Mouse (Mus musculus): ENCODE measurements around the gene Krtap17-1. TPM values are rescaled to one million over a fixed set of nuclear protein-coding genes. Genes with fewer than 3 reads are reported as not detected.

Krtap17-1 gene
- polyA plus RNA-seq (2015; fragmentation: Nextera tagmentation; extraction: Ambion mirVana), result not detected in 2 replicates

DNA sequence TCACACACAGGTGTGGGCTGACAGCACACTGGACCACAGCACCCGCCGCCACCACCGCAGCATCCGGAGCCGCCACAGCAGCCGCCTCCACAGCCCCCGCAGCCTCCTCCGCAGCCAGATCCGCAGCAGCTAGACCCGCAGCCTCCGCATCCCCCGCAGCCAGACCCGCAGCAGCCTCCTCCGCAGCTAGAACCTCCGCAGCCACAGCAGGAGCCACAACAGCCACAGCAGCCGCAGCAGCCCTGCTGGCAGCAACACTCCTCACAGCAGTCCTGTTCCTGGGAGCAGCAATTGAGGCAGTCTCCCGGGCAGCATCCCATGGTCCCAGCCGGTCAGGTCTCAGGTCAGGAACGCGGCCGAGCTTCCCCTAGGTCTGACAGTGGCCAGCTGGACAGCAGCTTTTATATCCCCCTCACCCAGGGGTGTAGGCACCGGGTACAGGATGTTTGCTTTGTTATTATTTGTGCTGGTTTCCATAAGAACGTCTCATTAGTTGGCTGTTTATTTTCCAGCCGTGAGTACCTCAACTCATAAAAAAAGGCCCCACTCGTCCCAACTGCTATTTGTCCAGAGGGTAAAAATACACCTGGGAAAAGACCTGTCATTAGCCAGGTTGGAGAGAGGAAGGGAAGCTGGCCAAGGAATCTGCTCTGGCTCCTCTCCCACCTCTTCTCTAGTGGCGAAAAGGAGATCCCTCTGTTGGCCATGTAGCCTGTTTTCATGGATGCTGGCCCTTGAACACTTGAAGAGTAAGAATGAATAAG lies at the start of gene Krtap17-1:
Gene Krtap17-1, minus strand, starts transcription at position 375 of the 764 bp plus-strand sequence.
- Histone ChIP-seq H3K9ac (replicated peaks; ENCODE audit: low read depth, low read length) (no peak within 1 kb of the TSS), H3K9me3 (ENCODE audit: control insufficient read depth, low read length) (no peaks in the 10 kb centered on the region), H3K27me3 (replicated peaks; ENCODE audit: control insufficient read depth, insufficient read depth, low read length) (0 out of 2 replicates have a peak, but pooled peaks cover 2% of the 10 kb centered on the region), H3K4me3 (replicated peaks; ENCODE audit: low read length) (no peak within 1 kb of the TSS), H3K4me2 (ENCODE audit: low read length) (peak within 1 kb of the TSS; percentile 17; the same call in 1 of the 2 replicates), H3K36me3 (ENCODE audit: control insufficient read depth, insufficient read depth) (no peaks in the 10 kb centered on the region), H3K27ac (ENCODE audit: low read length) (no peak within 1 kb of the TSS), H3K4me1 (replicated peaks; ENCODE audit: control insufficient read depth, insufficient read depth, low read length) (no peaks in the 10 kb centered on the region)
- 23% methylated on average over 22 of the region's 26 CpGs for WGBS
- no peak for ATAC-seq

DNA sequence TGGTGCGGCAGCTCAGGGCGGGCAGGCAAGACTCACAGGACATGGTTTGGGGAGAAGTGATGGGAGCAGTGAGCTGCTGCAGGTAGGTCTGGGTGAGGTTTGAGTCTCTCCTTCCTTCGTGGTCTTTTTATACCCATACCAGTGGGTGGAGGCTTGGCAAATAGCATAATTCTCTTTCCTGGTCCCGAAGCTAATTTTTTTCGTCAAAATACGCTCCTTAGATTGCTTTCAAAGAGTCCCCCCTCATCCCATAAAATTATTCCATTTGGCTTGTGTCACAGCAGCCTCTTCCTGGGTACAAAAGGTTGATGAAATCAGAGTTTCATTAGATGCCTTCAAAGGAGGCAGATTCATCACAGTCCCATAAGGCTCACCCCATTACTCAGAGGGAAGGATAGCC lies 47.7 kb upstream of the Krtap17-1 start, which contains the start of gene Krt34:
Gene Krt34, minus strand, starts transcription at position 101 of the 400 bp plus-strand sequence.
- Histone ChIP-seq H3K4me3 (replicated peaks; ENCODE audit: low read length) (no peak within 1 kb of the TSS), H3K36me3 (ENCODE audit: control insufficient read depth, insufficient read depth) (no peaks in the 10 kb centered on the region), H3K27me3 (replicated peaks; ENCODE audit: control insufficient read depth, insufficient read depth, low read length) (no peaks in the 10 kb centered on the region), H3K9me3 (ENCODE audit: control insufficient read depth, low read length) (no peaks in the 10 kb centered on the region), H3K4me2 (ENCODE audit: low read length) (no peak within 1 kb of the TSS), H3K27ac (ENCODE audit: low read length) (no peak within 1 kb of the TSS), H3K9ac (replicated peaks; ENCODE audit: low read depth, low read length) (no peak within 1 kb of the TSS), H3K4me1 (replicated peaks; ENCODE audit: control insufficient read depth, insufficient read depth, low read length) (no peaks in the 10 kb centered on the region)
- 89% methylated on average over 6 of the region's 6 CpGs for WGBS
- ATAC-seq, result no peak

DNA sequence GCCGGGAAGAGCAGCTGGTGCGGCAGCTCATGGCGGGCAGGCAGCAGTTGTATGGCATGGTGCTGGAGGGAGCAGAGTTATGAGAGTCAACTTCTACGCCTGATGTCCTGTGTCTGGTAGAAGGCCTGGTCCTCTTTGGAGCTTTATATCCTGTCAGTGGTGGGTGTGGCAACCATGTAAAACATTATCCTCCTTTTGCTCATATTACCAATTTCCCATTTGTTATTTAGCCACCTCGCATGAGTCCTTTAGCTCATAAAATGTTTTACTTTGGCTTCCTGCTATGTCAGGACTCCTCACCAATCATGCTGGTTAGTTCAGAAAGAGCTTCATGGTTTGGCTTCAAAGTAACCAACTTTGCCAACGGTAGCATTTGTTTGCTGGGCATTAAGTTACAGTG lies 36.0 kb upstream of the Krtap17-1 start, which contains the start of gene Krt33b:
Gene Krt33b, minus strand, starts transcription at position 101 of the 400 bp plus-strand sequence.
- ATAC-seq, result no peak
- H3K4me2 ChIP-seq (ENCODE audit: low read length), result no peak within 1 kb of the TSS
- no peaks in the 10 kb centered on the region for H3K9me3 ChIP-seq (ENCODE audit: control insufficient read depth, low read length)
- H3K4me3 ChIP-seq (replicated peaks; ENCODE audit: low read length), result no peak within 1 kb of the TSS
- H3K27me3 ChIP-seq (replicated peaks; ENCODE audit: control insufficient read depth, insufficient read depth, low read length), result no peaks in the 10 kb centered on the region
- no peak within 1 kb of the TSS for H3K27ac ChIP-seq (ENCODE audit: low read length)
- 88% methylated on average over 6 of the region's 6 CpGs for WGBS
- H3K9ac ChIP-seq (replicated peaks; ENCODE audit: low read depth, low read length), result no peak within 1 kb of the TSS
- no peaks in the 10 kb centered on the region for H3K36me3 ChIP-seq (ENCODE audit: control insufficient read depth, insufficient read depth)
- H3K4me1 ChIP-seq (replicated peaks; ENCODE audit: control insufficient read depth, insufficient read depth, low read length), result no peaks in the 10 kb centered on the region

DNA sequence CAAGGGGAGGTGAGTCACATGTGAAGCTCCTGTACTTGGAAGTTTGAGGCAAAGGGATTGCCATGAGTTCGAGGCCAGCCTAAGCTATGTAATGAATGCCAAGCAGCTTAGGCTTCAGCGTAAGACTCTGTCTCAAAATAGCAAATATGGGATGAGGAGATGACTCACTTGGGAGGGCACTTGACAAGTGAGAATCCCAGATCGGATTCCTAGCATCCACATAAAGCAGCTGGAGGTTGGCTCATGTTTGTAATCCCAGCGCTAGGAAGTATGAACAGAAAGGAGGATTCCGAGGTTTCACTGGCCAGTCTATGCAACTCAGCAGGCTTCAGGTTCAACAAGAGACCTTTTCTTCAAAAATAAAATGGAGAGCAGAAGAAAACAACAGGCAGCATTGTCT lies 27.6 kb upstream of the Krtap17-1 start:
- Histone ChIP-seq H3K9ac (replicated peaks; ENCODE audit: low read depth, low read length) (no peak overlapping the region), H3K9me3 (ENCODE audit: control insufficient read depth, low read length) (no peaks in the 10 kb centered on the region), H3K4me1 (replicated peaks; ENCODE audit: control insufficient read depth, insufficient read depth, low read length) (no peaks in the 10 kb centered on the region), H3K36me3 (ENCODE audit: control insufficient read depth, insufficient read depth) (no peaks in the 10 kb centered on the region), H3K27me3 (replicated peaks; ENCODE audit: control insufficient read depth, insufficient read depth, low read length) (no peaks in the 10 kb centered on the region), H3K4me3 (replicated peaks; ENCODE audit: low read length) (no peak overlapping the region), H3K4me2 (ENCODE audit: low read length) (no peak overlapping the region), H3K27ac (ENCODE audit: low read length) (no peak overlapping the region)
- no peak for ATAC-seq
- WGBS, result 78% methylated on average over 5 of the region's 5 CpGs

DNA sequence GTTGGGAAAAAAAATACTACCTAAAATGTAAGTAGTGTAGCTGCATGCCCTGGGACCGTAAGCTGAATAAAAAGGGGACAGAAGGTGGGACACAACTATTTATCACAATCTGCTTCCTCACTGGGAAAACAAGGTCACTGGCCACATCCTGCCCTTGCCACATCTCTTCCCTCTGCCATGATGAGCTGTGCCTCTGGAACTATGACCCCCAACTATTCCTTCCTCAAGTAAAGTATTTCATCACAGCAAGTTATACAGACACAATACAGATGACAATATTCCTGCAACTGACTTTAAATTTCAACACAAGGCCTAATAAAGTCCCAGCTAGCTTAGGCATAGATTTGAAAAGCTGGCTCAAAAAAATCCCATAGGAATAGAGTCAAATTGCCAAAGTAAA lies 25.7 kb upstream of the Krtap17-1 start:
- H3K4me1 ChIP-seq (replicated peaks; ENCODE audit: control insufficient read depth, insufficient read depth, low read length), result no peaks in the 10 kb centered on the region
- 92% methylated on average over 1 of the region's 1 CpGs for WGBS
- no peaks in the 10 kb centered on the region for H3K27me3 ChIP-seq (replicated peaks; ENCODE audit: control insufficient read depth, insufficient read depth, low read length)
- no peaks in the 10 kb centered on the region for H3K36me3 ChIP-seq (ENCODE audit: control insufficient read depth, insufficient read depth)
- no peak overlapping the region for H3K4me2 ChIP-seq (ENCODE audit: low read length)
- H3K9me3 ChIP-seq (ENCODE audit: control insufficient read depth, low read length), result no peaks in the 10 kb centered on the region
- H3K9ac ChIP-seq (replicated peaks; ENCODE audit: low read depth, low read length), result no peak overlapping the region
- ATAC-seq, result no peak
- H3K27ac ChIP-seq (ENCODE audit: low read length), result no peak overlapping the region
- H3K4me3 ChIP-seq (replicated peaks; ENCODE audit: low read length), result no peak overlapping the region

DNA sequence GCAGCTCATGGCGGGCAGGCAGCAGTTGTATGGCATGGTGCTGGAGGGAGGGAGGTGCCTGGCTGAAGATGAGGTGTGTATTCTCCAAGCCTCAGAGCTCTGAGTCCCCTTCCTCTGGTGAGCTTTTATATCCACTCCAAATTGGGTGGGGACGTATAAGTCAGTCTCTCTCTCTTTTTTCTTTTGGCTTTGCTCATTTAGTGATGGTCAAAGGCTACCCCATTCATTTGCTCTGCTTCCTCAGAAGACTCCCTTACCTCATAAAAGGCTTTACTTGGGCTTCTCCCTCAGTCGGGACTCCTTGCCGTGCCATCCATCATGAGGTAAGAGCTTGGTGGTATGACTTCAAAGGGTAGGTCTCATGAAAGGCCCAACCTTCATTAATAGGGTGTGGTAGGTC lies 22.3 kb upstream of the Krtap17-1 start, which contains the start of gene Krt33a:
Gene Krt33a, minus strand, starts transcription at position 101 of the 400 bp plus-strand sequence.
- Histone ChIP-seq H3K27ac (ENCODE audit: low read length) (no peak within 1 kb of the TSS), H3K4me3 (replicated peaks; ENCODE audit: low read length) (no peak within 1 kb of the TSS), H3K36me3 (ENCODE audit: control insufficient read depth, insufficient read depth) (no peaks in the 10 kb centered on the region), H3K27me3 (replicated peaks; ENCODE audit: control insufficient read depth, insufficient read depth, low read length) (no peaks in the 10 kb centered on the region), H3K4me2 (ENCODE audit: low read length) (no peak within 1 kb of the TSS), H3K4me1 (replicated peaks; ENCODE audit: control insufficient read depth, insufficient read depth, low read length) (no peaks in the 10 kb centered on the region), H3K9ac (replicated peaks; ENCODE audit: low read depth, low read length) (no peak within 1 kb of the TSS), H3K9me3 (ENCODE audit: control insufficient read depth, low read length) (no peaks in the 10 kb centered on the region)
- WGBS, result 81% methylated on average over 4 of the region's 4 CpGs
- ATAC-seq, result no peak

DNA sequence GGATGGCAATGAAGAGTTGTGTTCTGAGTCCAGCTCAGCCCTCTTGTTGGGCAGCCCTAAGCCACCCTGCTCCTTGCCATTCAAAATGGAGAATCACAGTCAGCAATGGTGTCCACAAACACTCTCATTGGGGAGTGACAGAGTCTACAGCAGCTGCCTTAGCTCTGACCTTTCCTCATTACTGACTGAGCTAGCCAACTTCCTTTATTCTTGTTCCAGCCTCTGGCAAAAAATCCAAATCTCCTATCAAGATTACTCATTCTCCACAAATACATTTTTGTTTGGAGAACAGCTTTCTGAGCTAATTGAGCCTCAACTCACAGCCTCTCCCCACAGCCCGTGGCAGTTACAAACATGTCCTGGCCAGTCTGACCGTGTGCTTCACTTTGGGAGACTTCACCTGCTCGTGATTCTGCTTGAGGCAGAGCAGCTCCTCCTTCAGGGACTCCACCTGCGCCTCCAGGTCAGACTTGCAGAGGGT lies 19.9 kb upstream of the Krtap17-1 start:
- no peak overlapping the region for H3K27ac ChIP-seq (ENCODE audit: low read length)
- ATAC-seq, result no peak
- no peaks in the 10 kb centered on the region for H3K27me3 ChIP-seq (replicated peaks; ENCODE audit: control insufficient read depth, insufficient read depth, low read length)
- no peaks in the 10 kb centered on the region for H3K4me1 ChIP-seq (replicated peaks; ENCODE audit: control insufficient read depth, insufficient read depth, low read length)
- no peak overlapping the region for H3K4me2 ChIP-seq (ENCODE audit: low read length)
- H3K9ac ChIP-seq (replicated peaks; ENCODE audit: low read depth, low read length), result no peak overlapping the region
- WGBS, result 60% methylated on average over 4 of the region's 4 CpGs
- no peaks in the 10 kb centered on the region for H3K9me3 ChIP-seq (ENCODE audit: control insufficient read depth, low read length)
- no peak overlapping the region for H3K4me3 ChIP-seq (replicated peaks; ENCODE audit: low read length)
- no peaks in the 10 kb centered on the region for H3K36me3 ChIP-seq (ENCODE audit: control insufficient read depth, insufficient read depth)

DNA sequence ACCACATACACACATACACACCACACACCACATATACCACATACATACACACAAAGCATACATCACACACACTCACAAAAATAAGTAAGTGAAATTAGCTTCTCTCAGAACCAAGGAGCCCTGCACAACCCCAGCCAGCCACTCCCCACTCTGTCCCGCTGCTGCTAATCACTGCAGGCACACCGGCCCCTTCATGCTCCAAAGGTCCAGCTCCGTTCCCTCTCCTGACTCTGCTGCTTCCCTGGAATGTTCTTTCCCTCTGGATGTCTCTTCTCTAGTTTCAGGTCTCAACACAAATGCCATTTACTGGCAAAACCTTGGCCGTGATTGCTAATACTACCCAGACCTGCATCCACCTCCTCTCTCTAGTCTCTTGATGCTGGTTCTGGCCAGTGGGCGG lies 16.9 kb upstream of the Krtap17-1 start:
- Histone ChIP-seq H3K9me3 (ENCODE audit: control insufficient read depth, low read length) (no peaks in the 10 kb centered on the region), H3K4me3 (replicated peaks; ENCODE audit: low read length) (no peak overlapping the region), H3K4me2 (ENCODE audit: low read length) (no peak overlapping the region), H3K36me3 (ENCODE audit: control insufficient read depth, insufficient read depth) (no peaks in the 10 kb centered on the region), H3K4me1 (replicated peaks; ENCODE audit: control insufficient read depth, insufficient read depth, low read length) (no peaks in the 10 kb centered on the region), H3K9ac (replicated peaks; ENCODE audit: low read depth, low read length) (no peak overlapping the region), H3K27ac (ENCODE audit: low read length) (no peak overlapping the region), H3K27me3 (replicated peaks; ENCODE audit: control insufficient read depth, insufficient read depth, low read length) (no peaks in the 10 kb centered on the region)
- ATAC-seq, result no peak
- 89% methylated on average over 5 of the region's 5 CpGs for WGBS

DNA sequence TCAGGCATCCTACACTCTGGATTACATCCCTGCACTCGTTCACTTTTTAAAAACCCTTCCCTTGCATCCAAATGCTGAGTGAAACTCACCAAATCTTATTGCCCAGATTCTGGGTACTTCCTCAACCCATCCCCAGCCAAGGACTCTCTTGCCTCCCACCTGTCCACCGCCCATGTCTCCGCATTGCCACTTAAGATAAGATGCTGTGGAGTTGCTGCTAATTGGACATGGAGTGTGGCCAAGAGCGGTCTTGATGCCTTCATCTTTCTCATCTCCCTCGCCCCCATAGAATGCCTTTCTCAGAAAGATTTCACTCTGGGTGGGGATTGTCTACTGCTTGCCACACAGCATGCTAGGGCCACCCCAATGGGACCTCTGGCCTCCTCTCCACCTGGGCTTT lies 14.5 kb upstream of the Krtap17-1 start:
- Histone ChIP-seq H3K27ac (ENCODE audit: low read length) (no peak overlapping the region), H3K4me1 (replicated peaks; ENCODE audit: control insufficient read depth, insufficient read depth, low read length) (no peaks in the 10 kb centered on the region), H3K4me3 (replicated peaks; ENCODE audit: low read length) (no peak overlapping the region), H3K27me3 (replicated peaks; ENCODE audit: control insufficient read depth, insufficient read depth, low read length) (no peaks in the 10 kb centered on the region), H3K9me3 (ENCODE audit: control insufficient read depth, low read length) (no peaks in the 10 kb centered on the region), H3K36me3 (ENCODE audit: control insufficient read depth, insufficient read depth) (no peaks in the 10 kb centered on the region), H3K9ac (replicated peaks; ENCODE audit: low read depth, low read length) (no peak overlapping the region), H3K4me2 (ENCODE audit: low read length) (no peak overlapping the region)
- 87% methylated on average over 5 of the region's 5 CpGs for WGBS
- no peak for ATAC-seq

All from forebrain, embryonic 16.5 days (tissue).